Comparison of ENCODE assay signal across 36 mouse cellular contexts in genomic region chr7:24864156-24864555, GRCm38 (mm10). TPM values are rescaled to one million over a fixed set of nuclear protein-coding genes. Genes with fewer than 3 reads are reported as not detected.
DNase-seq lines count a peak whose midpoint lies in the region; ATAC-seq and TF ChIP-seq lines count a peak whose summit lies in the region.
"Had no signal": no experiment of that assay in that cellular context is flagged by ENCODE, and none has a peak within 500 bp of the region (broad histone marks: within the 10 kb centered on the region; RNA-seq: fewer than 3 reads in every experiment).

No protein-coding gene starts in this region.

- no peaks in the 10 kb centered on the region for H3K27me3 ChIP-seq in hindbrain, embryonic 12.5 days
- peaks cover 9% of the 10 kb centered on the region; the same call in 1 of the 2 replicates for H3K27me3 ChIP-seq in hindbrain, embryonic 10.5 days (ENCODE audit: insufficient read depth, poor library complexity, severe bottlenecking)
- no peaks in the 10 kb centered on the region for H3K27me3 ChIP-seq in stomach, embryonic 16.5 days (ENCODE audit: control insufficient read depth, insufficient read depth, low read length)
- H3K27me3 ChIP-seq in stomach, postnatal 0 days (ENCODE audit: control insufficient read depth, insufficient read depth, low read length) = no peaks in the 10 kb centered on the region
- H3K27me3 ChIP-seq in limb, embryonic 10.5 days (ENCODE audit: low read depth, poor library complexity, severe bottlenecking) = peaks cover 20% of the 10 kb centered on the region
- H3K27me3 ChIP-seq: embryonic facial prominence, embryonic 13.5 days; forebrain, embryonic 15.5 days; neural tube, embryonic 13.5 days; Patski had no signal

- H3K4me3 ChIP-seq in hindbrain, embryonic 12.5 days = no peak overlapping the region
- H3K4me3 ChIP-seq in hindbrain, embryonic 10.5 days = no peak overlapping the region
- no peak overlapping the region for H3K4me3 ChIP-seq in stomach, embryonic 16.5 days (replicated peaks; ENCODE audit: low read length)
- H3K4me3 ChIP-seq in stomach, postnatal 0 days (ENCODE audit: low read depth, low read length) = no peak overlapping the region
- H3K4me3 ChIP-seq in limb, embryonic 10.5 days = no peak overlapping the region
- H3K4me3 ChIP-seq: embryonic facial prominence, embryonic 13.5 days; forebrain, embryonic 15.5 days; gastrocnemius, adult 2 months; neural tube, embryonic 13.5 days had no signal

- TF ChIP-seq CTCF in stomach, postnatal 0 days (IDR thresholded peaks at IDR 0.05; ENCODE audit: low read depth) = no peak

- no peak for ATAC-seq in hindbrain, embryonic 12.5 days (ENCODE audit: low FRiP score)
- no peak for ATAC-seq in stomach, embryonic 16.5 days (ENCODE audit: insufficient read depth, low FRiP score)
- no peak for ATAC-seq in stomach, postnatal 0 days (ENCODE audit: low FRiP score, low TSS enrichment)
- no peak for ATAC-seq in inflammation-experienced regulatory T-cells, adult 6 months
- ATAC-seq: forebrain, embryonic 15.5 days; intestine, postnatal 0 days; Patski had no signal

- H3K9me3 ChIP-seq in hindbrain, embryonic 12.5 days (replicated peaks) = no peaks in the 10 kb centered on the region
- H3K9me3 ChIP-seq in hindbrain, embryonic 10.5 days = no peaks in the 10 kb centered on the region
- H3K9me3 ChIP-seq in stomach, embryonic 16.5 days (replicated peaks; ENCODE audit: control insufficient read depth, low read length) = no peaks in the 10 kb centered on the region
- H3K9me3 ChIP-seq in stomach, postnatal 0 days (ENCODE audit: control insufficient read depth, low read length) = no peaks in the 10 kb centered on the region
- H3K9me3 ChIP-seq in limb, embryonic 10.5 days (replicated peaks) = no peaks in the 10 kb centered on the region
- H3K9me3 ChIP-seq: embryonic facial prominence, embryonic 13.5 days; forebrain, embryonic 15.5 days; neural tube, embryonic 13.5 days had no signal

- TF ChIP-seq EP300 in stomach, postnatal 0 days (optimal IDR thresholded peaks at IDR 0.05) = no peak

- DNase-seq in hindbrain, embryonic 10.5 days (ENCODE audit: low spot score) = no peak
- no peak for DNase-seq in stomach, postnatal 0 days (ENCODE audit: low spot score)
- peak; percentile 69 for DNase-seq in ZHBTc4 (ENCODE audit: low read depth, low spot score)
- DNase-seq in limb, embryonic 10.5 days (ENCODE audit: low spot score) = no peak
- DNase-seq: adrenal gland, postnatal 25 days; B cell, adult 2 months; cerebellum, adult 11-12 months; cerebellum, adult 9-11 months; gastrocnemius, adult 2 months; gastrocnemius, postnatal 36 days; heart, adult 18-20 months; heart, postnatal 36 days; kidney, adult 9 months; kidney, postnatal 14 days; layer of hippocampus, adult 9-11 months; liver; lung, adult 2 months; lung, postnatal 10 days; right cerebral cortex, postnatal 4 days; thymus, postnatal 14 days had no signal

- 0 out of 2 replicates have a peak overlapping the region, but pooled peaks have one; percentile 3 for H3K9ac ChIP-seq in hindbrain, embryonic 12.5 days
- peak overlapping the region; percentile 11; the same call in 1 of the 2 replicates for H3K9ac ChIP-seq in stomach, embryonic 16.5 days (ENCODE audit: low read length)
- no peak overlapping the region for H3K9ac ChIP-seq in stomach, postnatal 0 days (ENCODE audit: low read length)
- H3K9ac ChIP-seq: embryonic facial prominence, embryonic 13.5 days; forebrain, embryonic 15.5 days; liver, embryonic 14.5 days; neural tube, embryonic 13.5 days had no signal

- no peak overlapping the region for H3K4me2 ChIP-seq in hindbrain, embryonic 12.5 days (replicated peaks)
- H3K4me2 ChIP-seq in stomach, embryonic 16.5 days (ENCODE audit: low read depth, low read length) = no peak overlapping the region
- no peak overlapping the region for H3K4me2 ChIP-seq in stomach, postnatal 0 days (replicated peaks; ENCODE audit: low read depth)
- H3K4me2 ChIP-seq: embryonic facial prominence, embryonic 13.5 days; forebrain, embryonic 15.5 days; heart, embryonic 11.5 days; neural tube, embryonic 13.5 days had no signal

- no peaks in the 10 kb centered on the region for H3K4me1 ChIP-seq in hindbrain, embryonic 12.5 days
- peaks cover 4% of the 10 kb centered on the region; the same call in 1 of the 2 replicates for H3K4me1 ChIP-seq in hindbrain, embryonic 10.5 days (replicated peaks)
- H3K4me1 ChIP-seq in stomach, embryonic 16.5 days (ENCODE audit: control insufficient read depth, insufficient read depth, low read length) = no peaks in the 10 kb centered on the region
- no peaks in the 10 kb centered on the region for H3K4me1 ChIP-seq in stomach, postnatal 0 days (replicated peaks; ENCODE audit: control insufficient read depth, insufficient read depth)
- no peaks in the 10 kb centered on the region for H3K4me1 ChIP-seq in limb, embryonic 10.5 days
- H3K4me1 ChIP-seq: embryonic facial prominence, embryonic 13.5 days had no signal

- no peaks in the 10 kb centered on the region for H3K36me3 ChIP-seq in hindbrain, embryonic 12.5 days
- no peaks in the 10 kb centered on the region for H3K36me3 ChIP-seq in hindbrain, embryonic 10.5 days
- H3K36me3 ChIP-seq in stomach, embryonic 16.5 days (ENCODE audit: control insufficient read depth, insufficient read depth, low read length) = no peaks in the 10 kb centered on the region
- no peaks in the 10 kb centered on the region for H3K36me3 ChIP-seq in stomach, postnatal 0 days (ENCODE audit: control insufficient read depth, insufficient read depth, low read length)
- H3K36me3 ChIP-seq in limb, embryonic 10.5 days = no peaks in the 10 kb centered on the region
- H3K36me3 ChIP-seq: embryonic facial prominence, embryonic 13.5 days; forebrain, embryonic 15.5 days; neural tube, embryonic 13.5 days had no signal

- 31% methylated on average over 6 of the region's 6 CpGs for WGBS in hindbrain, embryonic 12.5 days
- whole genome bisulfite sequencing in hindbrain, embryonic 10.5 days = 39% methylated on average over 6 of the region's 6 CpGs
- 22% methylated on average over 6 of the region's 6 CpGs for WGBS in stomach, embryonic 16.5 days
- WGBS in stomach, postnatal 0 days = 28% methylated on average over 6 of the region's 6 CpGs
- 30% methylated on average over 6 of the region's 6 CpGs for WGBS in limb, embryonic 10.5 days

- no peak overlapping the region for H3K27ac ChIP-seq in hindbrain, embryonic 12.5 days
- H3K27ac ChIP-seq in hindbrain, embryonic 10.5 days = no peak overlapping the region
- H3K27ac ChIP-seq in stomach, embryonic 16.5 days (ENCODE audit: low read length) = no peak overlapping the region
- no peak overlapping the region for H3K27ac ChIP-seq in stomach, postnatal 0 days (replicated peaks)
- no peak overlapping the region for H3K27ac ChIP-seq in limb, embryonic 10.5 days
- H3K27ac ChIP-seq: embryonic facial prominence, embryonic 13.5 days; forebrain, embryonic 15.5 days; gastrocnemius, adult 2 months; liver, embryonic 14.5 days; macrophage; neural tube, embryonic 13.5 days had no signal

RNA-seq across cellular contexts. Expression of gene Gm9844, which starts 2.1 kb away (rescaled TPM):
- polyA plus RNA-seq in hindbrain, embryonic 12.5 days (2016; fragmentation: Nextera tagmentation; extraction: Ambion mirVana) = 28.6 and 37.8 TPM in 2 replicates
- 15.5 and 24.3 TPM in 2 replicates for polyA plus RNA-seq in hindbrain, embryonic 10.5 days (2016; fragmentation: Nextera tagmentation; extraction: Ambion mirVana)
- 11.4 and 20.6 TPM in 2 replicates for polyA plus RNA-seq in stomach, embryonic 16.5 days (2015; fragmentation: Nextera tagmentation; extraction: Ambion mirVana)
- 10.4 and 15.8 TPM in 2 replicates for polyA plus RNA-seq in stomach, postnatal 0 days (2015; fragmentation: Nextera tagmentation; extraction: Ambion mirVana)
- 10 to 100 TPM; 14.1 to 61.2 (median 46.0) TPM for polyA plus RNA-seq in inflammation-experienced regulatory T-cells, adult 6 months (2017; shearing (Covaris generic))
- 15.1 and 17.8 TPM in 2 replicates for polyA plus RNA-seq in limb, embryonic 10.5 days (2016; fragmentation: Nextera tagmentation; extraction: Ambion mirVana)

RNA-seq across cellular contexts. Expression of gene Lypd4, which starts 5.6 kb away (rescaled TPM):
- not detected in 2 replicates for polyA plus RNA-seq in hindbrain, embryonic 12.5 days (2016; fragmentation: Nextera tagmentation; extraction: Ambion mirVana)
- polyA plus RNA-seq in hindbrain, embryonic 10.5 days (2016; fragmentation: Nextera tagmentation; extraction: Ambion mirVana) = not detected in 2 replicates
- polyA plus RNA-seq in stomach, embryonic 16.5 days (2015; fragmentation: Nextera tagmentation; extraction: Ambion mirVana) = not detected in 2 replicates
- not detected in 2 replicates for polyA plus RNA-seq in stomach, postnatal 0 days (2015; fragmentation: Nextera tagmentation; extraction: Ambion mirVana)
- polyA plus RNA-seq in inflammation-experienced regulatory T-cells, adult 6 months (2017; shearing (Covaris generic)) = not detected
- not detected in 2 replicates for polyA plus RNA-seq in limb, embryonic 10.5 days (2016; fragmentation: Nextera tagmentation; extraction: Ambion mirVana)
- polyA plus RNA-seq: cortical plate, adult 2 months; embryonic facial prominence, embryonic 13.5 days; forebrain, embryonic 15.5 days; heart, embryonic 11.5 days; heart, embryonic 16.5 days; intestine, postnatal 0 days; limb, embryonic 11.5 days; liver, embryonic 14.5 days; lung, adult 2 months; macrophage; neural tube, embryonic 13.5 days; stomach, embryonic 14.5 days; urinary bladder, adult 2 months had no signal

RNA-seq across cellular contexts. Expression of gene Dmrtc2, which starts 5.7 kb away (rescaled TPM):
- polyA plus RNA-seq in hindbrain, embryonic 12.5 days (2016; fragmentation: Nextera tagmentation; extraction: Ambion mirVana) = 0.27 TPM in 1 of 2 replicates, not detected in the other
- not detected in 2 replicates for polyA plus RNA-seq in hindbrain, embryonic 10.5 days (2016; fragmentation: Nextera tagmentation; extraction: Ambion mirVana)
- not detected in 2 replicates for polyA plus RNA-seq in stomach, embryonic 16.5 days (2015; fragmentation: Nextera tagmentation; extraction: Ambion mirVana)
- polyA plus RNA-seq in stomach, postnatal 0 days (2015; fragmentation: Nextera tagmentation; extraction: Ambion mirVana) = not detected in 2 replicates
- polyA plus RNA-seq in inflammation-experienced regulatory T-cells, adult 6 months (2017; shearing (Covaris generic)) = not detected
- not detected in 2 replicates for polyA plus RNA-seq in limb, embryonic 10.5 days (2016; fragmentation: Nextera tagmentation; extraction: Ambion mirVana)
- polyA plus RNA-seq: cortical plate, adult 2 months; embryonic facial prominence, embryonic 13.5 days; forebrain, embryonic 15.5 days; heart, embryonic 11.5 days; heart, embryonic 16.5 days; intestine, postnatal 0 days; limb, embryonic 11.5 days; liver, embryonic 14.5 days; lung, adult 2 months; macrophage; neural tube, embryonic 13.5 days; Patski; stomach, embryonic 14.5 days; urinary bladder, adult 2 months had no signal

RNA-seq across cellular contexts. Expression of gene Rps19, which starts 20.0 kb away (rescaled TPM):
- polyA plus RNA-seq in hindbrain, embryonic 12.5 days (2016; fragmentation: Nextera tagmentation; extraction: Ambion mirVana) = 1,212 and 1,459 TPM in 2 replicates
- 1,985 and 2,165 TPM in 2 replicates for polyA plus RNA-seq in hindbrain, embryonic 10.5 days (2016; fragmentation: Nextera tagmentation; extraction: Ambion mirVana)
- 2,107 and 2,375 TPM in 2 replicates for polyA plus RNA-seq in stomach, embryonic 16.5 days (2015; fragmentation: Nextera tagmentation; extraction: Ambion mirVana)
- 2,060 and 2,085 TPM in 2 replicates for polyA plus RNA-seq in stomach, postnatal 0 days (2015; fragmentation: Nextera tagmentation; extraction: Ambion mirVana)
- over 10,000 TPM in 2 of 3 experiments, 1,000 to 10,000 TPM in 1; 7,402 to 12,964 (median 12,716) TPM for polyA plus RNA-seq in inflammation-experienced regulatory T-cells, adult 6 months (2017; shearing (Covaris generic))
- 2,143 and 2,281 TPM in 2 replicates for polyA plus RNA-seq in limb, embryonic 10.5 days (2016; fragmentation: Nextera tagmentation; extraction: Ambion mirVana)

RNA-seq across cellular contexts. Expression of gene Cd79a, which starts 33.0 kb away (rescaled TPM):
- polyA plus RNA-seq in hindbrain, embryonic 12.5 days (2016; fragmentation: Nextera tagmentation; extraction: Ambion mirVana) = 0.23 and 0.36 TPM in 2 replicates
- polyA plus RNA-seq in hindbrain, embryonic 10.5 days (2016; fragmentation: Nextera tagmentation; extraction: Ambion mirVana) = 0.13 and 0.29 TPM in 2 replicates
- polyA plus RNA-seq in stomach, embryonic 16.5 days (2015; fragmentation: Nextera tagmentation; extraction: Ambion mirVana) = 2.0 and 2.3 TPM in 2 replicates
- 0.25 and 0.44 TPM in 2 replicates for polyA plus RNA-seq in stomach, postnatal 0 days (2015; fragmentation: Nextera tagmentation; extraction: Ambion mirVana)
- 10 to 100 TPM in 2 of 3 experiments, 1 to 10 TPM in 1; 2.2 to 13.5 (median 10.8) TPM for polyA plus RNA-seq in inflammation-experienced regulatory T-cells, adult 6 months (2017; shearing (Covaris generic))
- polyA plus RNA-seq in limb, embryonic 10.5 days (2016; fragmentation: Nextera tagmentation; extraction: Ambion mirVana) = 0.31 and 0.36 TPM in 2 replicates
- polyA plus RNA-seq: Patski had no signal
